Mouse (Mus musculus) regulatory T cell (primary cell): Measurements from ENCODE around the gene Nktr.

ENCODE experiments used
- in situ Hi-C: fragments of 300-600 bp; cut with MboI, MseI; formaldehyde crosslinking; loops from one replicate; pipeline ENCODE4 v1.15.1; 2025; ENCODE audit warnings: high pct_unique_total_duplicates

Gene Nktr

GRCm38 (mm10) chr9:121798887-121799520, 80.0 kb downstream of the Nktr start:
- in situ Hi-C loops, result loop anchor here (25.0 kb wide), 1 partner anchor 312 kb away; the partner anchor contains the start of gene Cck

- in situ Hi-C loops, result no loop called here
These were observed 83.8 kb downstream of the Nktr start for GRCm38 (mm10) chr9:121802747-121803146.
